Mouse (Mus musculus) MEL (cell line): Measurements from ENCODE around the gene Psat1. TPM values are rescaled to one million over a fixed set of nuclear protein-coding genes. Genes with fewer than 3 reads are reported as not detected.

Source experiments
- DNase-seq: peaks from one replicate; pipeline ENCODE4 v3.0.0; 2011; ENCODE audit warnings: low read depth, low spot score
- H3K27ac ChIP-seq: 2 replicates; pipeline ENCODE4 v1.5.1; 2012; ENCODE audit warnings: low read depth, mild to moderate bottlenecking, control low read depth, low read length, moderate library complexity; ENCODE audit not compliant: control insufficient read depth
- H3K27me3 ChIP-seq, 2 experiments: fragments of 150-350 bp in 1 of 2; sonication (generic) in 1 of 2; 2 replicates each; pipeline ENCODE4 v1.6.1; 2012; ENCODE audit warnings: low read length in 2 of 2, mild to moderate bottlenecking in 2 of 2, improper control_type of control experiment in 1 of 2, moderate library complexity in 1 of 2; ENCODE audit not compliant: insufficient read depth in 2 of 2, control insufficient read depth in 1 of 2
- H3K36me3 ChIP-seq, 2 experiments: 2 replicates each; pipeline ENCODE4 v1.6.1; 2012 to 2014; ENCODE audit warnings: low read length in 2 of 2, improper control_type of control experiment in 1 of 2, inconsistent platforms in 1 of 2, mild to moderate bottlenecking in 1 of 2; ENCODE audit not compliant: insufficient read depth in 2 of 2, control insufficient read depth in 1 of 2
- H3K4me1 ChIP-seq, 2 experiments: fragments of 150-350 bp in 1 of 2; sonication (generic) in 1 of 2; 2 replicates each; pipeline ENCODE4 v1.6.1; 2012; ENCODE audit warnings: low read length in 2 of 2, improper control_type of control experiment in 1 of 2, mild to moderate bottlenecking in 1 of 2; ENCODE audit not compliant: insufficient read depth in 2 of 2, control insufficient read depth in 1 of 2
- H3K4me3 ChIP-seq, 2 experiments: fragments of 150-350 bp in 1 of 2; sonication (generic) in 1 of 2; 2 replicates each; pipeline ENCODE4 v1.5.1; 2012; ENCODE audit warnings: low read depth in 2 of 2, low read length in 2 of 2, mild to moderate bottlenecking in 2 of 2, moderate library complexity in 2 of 2, control low read depth in 1 of 2, improper control_type of control experiment in 1 of 2; ENCODE audit not compliant: control insufficient read depth in 1 of 2, insufficient read depth in 1 of 2
- H3K79me2 ChIP-seq: 2 replicates; pipeline ENCODE4 v1.6.1; 2012; ENCODE audit warnings: mild to moderate bottlenecking, low read length, moderate library complexity; ENCODE audit not compliant: control insufficient read depth, poor library complexity, insufficient read depth
- H3K9ac ChIP-seq: 2 replicates; pipeline ENCODE4 v1.6.1; 2012; ENCODE audit warnings: low read depth, mild to moderate bottlenecking, control low read depth, low read length, moderate library complexity; ENCODE audit not compliant: control insufficient read depth, poor library complexity, severe bottlenecking
- H3K9me3 ChIP-seq: fragments of 150-350 bp; sonication (generic); replicated peaks from 2 replicates; pipeline ENCODE4 v1.6.1; 2012; ENCODE audit warnings: mild to moderate bottlenecking, low read length, improper control_type of control experiment, moderate library complexity; ENCODE audit not compliant: insufficient read depth
- BHLHE40 ChIP-seq: IDR thresholded peaks from 2 replicates; pipeline ENCODE4 v1.6.1; 2012; ENCODE audit warnings: low read depth, mild to moderate bottlenecking, inconsistent platforms, low read length, improper control_type of control experiment, borderline replicate concordance
- CHD1 ChIP-seq: IDR thresholded peaks from 2 replicates; pipeline ENCODE4 v1.6.1; 2012; ENCODE audit warnings: low read depth, mild to moderate bottlenecking, inconsistent platforms, low read length, improper control_type of control experiment
- CHD2 ChIP-seq: IDR thresholded peaks from 2 replicates; pipeline ENCODE4 v1.6.1; 2011; ENCODE audit warnings: low read length, improper control_type of control experiment
- ELF1 ChIP-seq: IDR thresholded peaks from 2 replicates; pipeline ENCODE4 v1.6.1; 2014; ENCODE audit warnings: low read depth, mild to moderate bottlenecking, inconsistent platforms, low read length, improper control_type of control experiment, moderate library complexity
- ETS1 ChIP-seq: IDR thresholded peaks from 2 replicates; pipeline ENCODE4 v1.6.1; 2012; ENCODE audit warnings: low read depth, mild to moderate bottlenecking, inconsistent platforms, low read length, improper control_type of control experiment, moderate library complexity
- GABPA ChIP-seq: IDR thresholded peaks from 2 replicates; pipeline ENCODE4 v1.6.1; 2012; ENCODE audit warnings: low read depth, mild to moderate bottlenecking, inconsistent platforms, low read length, improper control_type of control experiment, moderate library complexity
- GATA1 ChIP-seq: IDR thresholded peaks from 2 replicates; pipeline ENCODE4 v1.6.1; 2011; ENCODE audit warnings: low read depth, low read length, improper control_type of control experiment
- HCFC1 ChIP-seq: IDR thresholded peaks from 2 replicates; pipeline ENCODE4 v1.6.1; 2012; ENCODE audit warnings: low read depth, mild to moderate bottlenecking, inconsistent platforms, low read length, improper control_type of control experiment, moderate library complexity
- JUND ChIP-seq: IDR thresholded peaks from 2 replicates; pipeline ENCODE4 v1.6.1; 2011; ENCODE audit warnings: low read depth, mild to moderate bottlenecking, improper control_type of control experiment, low read length
- KAT2A ChIP-seq: conservative IDR thresholded peaks from 2 replicates; pipeline ENCODE4 v1.6.1; 2012; ENCODE audit warnings: low read depth, low read length, improper control_type of control experiment, inconsistent platforms
- MAX ChIP-seq: IDR thresholded peaks from 2 replicates; pipeline ENCODE4 v1.6.1; 2011; ENCODE audit warnings: low read length, improper control_type of control experiment
- MAZ ChIP-seq: IDR thresholded peaks from 2 replicates; pipeline ENCODE4 v1.6.1; 2012; ENCODE audit warnings: low read depth, mild to moderate bottlenecking, inconsistent platforms, low read length, improper control_type of control experiment
- MEF2A ChIP-seq: IDR thresholded peaks from 2 replicates; pipeline ENCODE4 v1.6.1; 2014; ENCODE audit warnings: low read depth, mild to moderate bottlenecking, inconsistent platforms, low read length, improper control_type of control experiment; ENCODE audit not compliant: poor library complexity, insufficient replicate concordance, severe bottlenecking; ENCODE audit errors: extremely low read depth
- MXI1 ChIP-seq: IDR thresholded peaks from 2 replicates; pipeline ENCODE4 v1.6.1; 2011; ENCODE audit warnings: mild to moderate bottlenecking, low read depth, low read length, improper control_type of control experiment
- MYB ChIP-seq: IDR thresholded peaks from 2 replicates; pipeline ENCODE4 v1.6.1; 2011; ENCODE audit warnings: mild to moderate bottlenecking, low read depth, low read length, improper control_type of control experiment
- NRF1 ChIP-seq: IDR thresholded peaks from 2 replicates; pipeline ENCODE4 v1.6.1; 2014; ENCODE audit warnings: low read depth, mild to moderate bottlenecking, inconsistent platforms, low read length, improper control_type of control experiment, moderate library complexity; ENCODE audit not compliant: poor library complexity, insufficient read depth, severe bottlenecking
- POLR2A ChIP-seq, 2 experiments: IDR thresholded peaks; 2 replicates each; pipeline ENCODE4 v1.6.1; 2011 to 2012; ENCODE audit warnings: low read length in 2 of 2, mild to moderate bottlenecking in 2 of 2, control low read depth in 1 of 2, improper control_type of control experiment in 1 of 2, low read depth in 1 of 2, moderate library complexity in 1 of 2; ENCODE audit not compliant: control insufficient read depth in 1 of 2, insufficient read depth in 1 of 2, poor library complexity in 1 of 2
- POLR2AphosphoS5 ChIP-seq: IDR thresholded peaks from 2 replicates; pipeline ENCODE4 v1.6.1; 2012; ENCODE audit warnings: low read depth, borderline replicate concordance, mild to moderate bottlenecking, inconsistent platforms, low read length, moderate library complexity, mixed read lengths
- SMC3 ChIP-seq: IDR thresholded peaks from 2 replicates; pipeline ENCODE4 v1.6.1; 2011; ENCODE audit warnings: low read depth, low read length, improper control_type of control experiment
- TAL1 ChIP-seq: IDR thresholded peaks from 2 replicates; pipeline ENCODE4 v1.6.1; 2012; ENCODE audit warnings: mild to moderate bottlenecking, inconsistent platforms, low read length, moderate library complexity, mixed read lengths
- TBP ChIP-seq: IDR thresholded peaks from 2 replicates; pipeline ENCODE4 v1.8.0; 2011; ENCODE audit warnings: low read depth, low read length, improper control_type of control experiment
- USF1 ChIP-seq: IDR thresholded peaks from 2 replicates; pipeline ENCODE4 v1.6.1; 2014; ENCODE audit warnings: low read depth, mild to moderate bottlenecking, inconsistent platforms, low read length, improper control_type of control experiment, moderate library complexity
- USF2 ChIP-seq, 2 experiments: IDR thresholded peaks; 2 replicates each; pipeline ENCODE4 v1.6.1; 2011 to 2012; ENCODE audit warnings: improper control_type of control experiment in 2 of 2, low read length in 2 of 2, borderline replicate concordance in 1 of 2, inconsistent platforms in 1 of 2, low read depth in 1 of 2, mild to moderate bottlenecking in 1 of 2; ENCODE audit not compliant: insufficient read depth in 1 of 2
- ZC3H11A ChIP-seq: IDR thresholded peaks from 2 replicates; pipeline ENCODE4 v1.6.1; 2012; ENCODE audit warnings: low read depth, mild to moderate bottlenecking, inconsistent platforms, low read length, improper control_type of control experiment
- ZNF384 ChIP-seq: IDR thresholded peaks from 2 replicates; pipeline ENCODE4 v1.6.1; 2012; ENCODE audit warnings: low read depth, mild to moderate bottlenecking, inconsistent platforms, low read length, improper control_type of control experiment
- polyA plus RNA-seq, 2 experiments: library from polyadenylated mRNA; stranded (reverse) in 1 of 2; unstranded in 1 of 2; fragments of >175 nt in 1 of 2; fragments of >200 nt in 1 of 2; gene quantifications; 2 replicates each; pipeline versions ENCODE4 v1.2.1 to v1.2.4; 2012; ENCODE audit warnings: low replicate concordance in 2 of 2, low read depth in 1 of 2; ENCODE audit not compliant: insufficient read length in 2 of 2, insufficient read depth in 1 of 2, missing spikeins in 1 of 2
- total RNA-seq: library from RNA; depleted of rRNA; stranded (reverse); fragments of 300-350 nt; gene quantifications from 2 replicates; pipeline ENCODE4 v1.2.3, GENCODE M21; 2012

Psat1 gene
- total and polyA plus RNA-seq, 3 experiments: 201 to 552 (median 484) TPM

DNA sequence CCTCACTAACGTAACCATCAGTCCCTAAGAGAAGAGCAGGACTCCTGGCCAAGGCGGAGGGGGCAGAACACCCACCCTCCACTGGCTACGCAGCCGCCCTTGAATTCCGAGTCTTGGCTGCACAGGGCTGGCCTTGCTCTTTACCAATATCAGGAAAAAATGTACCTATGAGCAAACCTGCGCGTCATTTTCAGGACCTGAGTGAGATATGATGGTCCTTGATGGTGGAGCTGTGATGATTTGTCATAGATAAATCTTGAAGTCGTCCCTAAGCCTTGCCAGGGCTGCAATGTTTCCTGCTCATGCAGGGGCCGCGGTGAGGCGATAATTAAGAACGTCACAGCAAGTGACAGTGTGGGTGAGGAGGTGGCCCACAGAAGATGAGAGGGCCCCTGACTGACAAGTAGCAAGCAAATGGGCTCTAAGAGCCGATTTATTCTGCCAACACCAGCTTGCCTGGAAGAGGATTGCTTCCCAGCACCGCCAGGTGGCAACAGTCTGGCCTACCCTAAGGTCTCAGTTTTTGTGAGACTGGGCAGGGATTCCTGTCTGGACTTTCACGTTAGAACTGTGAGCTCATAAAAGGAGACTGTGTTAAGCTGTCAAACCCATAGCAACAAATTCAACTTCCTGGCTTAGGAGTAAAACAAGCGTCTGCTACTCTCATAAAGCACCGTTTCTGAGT is 16.0 kb upstream of the Psat1 start:
- no peak for DNase-seq
- no peak for TF ChIP-seq SMC3
- no peak for TF ChIP-seq MXI1
- no peak for TF ChIP-seq MAX
- TF ChIP-seq MYB: no peak
- TF ChIP-seq MEF2A: no peak
- TF ChIP-seq HCFC1: no peak
- TF ChIP-seq NRF1: no peak
- no peak for TF ChIP-seq BHLHE40
- no peak for TF ChIP-seq TBP
- no peak for TF ChIP-seq MAZ
- no peak for TF ChIP-seq USF2 (IDR thresholded peaks at IDR 0.05; ENCODE audit: borderline replicate concordance in 1 of 2, insufficient read depth in 1 of 2, low read depth in 1 of 2, low read length in 2 of 2)
- no peak for TF ChIP-seq USF1
- no peak for TF ChIP-seq POLR2A (IDR thresholded peaks at IDR 0.05; ENCODE audit: control insufficient read depth in 1 of 2, insufficient read depth in 1 of 2, low read depth in 1 of 2, low read length in 2 of 2, poor library complexity in 1 of 2)
- no peak for TF ChIP-seq TAL1
- TF ChIP-seq ZNF384: no peak
- TF ChIP-seq CHD2: no peak
- TF ChIP-seq POLR2AphosphoS5: no peak
- TF ChIP-seq GABPA: no peak
- no peak for TF ChIP-seq KAT2A
- TF ChIP-seq ZC3H11A: no peak
- Histone ChIP-seq H3K36me3 (peaks cover 0 to 7% of the 10 kb centered on the region in 2 experiments; a peak in 2 of 4 replicates), H3K79me2 (no peaks in the 10 kb centered on the region), H3K4me1 (no peaks in the 10 kb centered on the region), H3K9me3 (no peaks in the 10 kb centered on the region), H3K27ac (no peak overlapping the region), H3K27me3 (no peaks in the 10 kb centered on the region), H3K9ac (no peak overlapping the region), H3K4me3 (no peak overlapping the region)

DNA sequence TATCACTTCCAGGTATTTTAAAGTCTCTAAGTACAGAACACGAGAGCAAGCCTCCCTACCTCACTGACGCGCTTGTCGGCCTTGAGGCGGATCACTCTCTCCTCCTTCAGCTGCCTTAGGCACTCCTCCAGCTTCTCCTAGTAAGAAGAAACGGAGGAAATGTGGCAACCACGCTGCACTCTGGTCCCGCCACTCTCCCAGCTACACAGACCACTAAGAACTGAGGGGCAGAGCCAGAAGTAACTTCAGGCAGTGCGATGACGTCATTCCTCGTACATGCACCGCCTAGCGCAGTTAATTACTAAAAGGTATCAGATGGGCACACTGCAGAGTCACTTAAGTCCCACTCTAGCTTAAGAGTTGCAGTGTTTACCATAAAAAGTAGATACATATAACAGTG is 15.2 kb upstream of the Psat1 start:
- no peak overlapping the region for H3K4me3 ChIP-seq
- peaks cover 0 to 7% of the 10 kb centered on the region in 2 experiments; a peak in 2 of 4 replicates for H3K36me3 ChIP-seq
- TF ChIP-seq ETS1 (no peak), USF2 (IDR thresholded peaks at IDR 0.05; ENCODE audit: borderline replicate concordance in 1 of 2, insufficient read depth in 1 of 2, low read depth in 1 of 2, low read length in 2 of 2) (no peak), JUND (no peak), MAZ (no peak), ELF1 (no peak), NRF1 (no peak), GATA1 (no peak), CHD1 (no peak), MYB (no peak)
- TF ChIP-seq, all 39 proteins: peak for 0
- Histone ChIP-seq H3K4me1 (no peaks in the 10 kb centered on the region), H3K79me2 (no peaks in the 10 kb centered on the region), H3K9me3 (no peaks in the 10 kb centered on the region), H3K9ac (no peak overlapping the region), H3K27ac (no peak overlapping the region), H3K27me3 (no peaks in the 10 kb centered on the region)
- no peak for DNase-seq
